10 mouse cellular contexts compared by ENCODE assay signal in the genomic region with DNA sequence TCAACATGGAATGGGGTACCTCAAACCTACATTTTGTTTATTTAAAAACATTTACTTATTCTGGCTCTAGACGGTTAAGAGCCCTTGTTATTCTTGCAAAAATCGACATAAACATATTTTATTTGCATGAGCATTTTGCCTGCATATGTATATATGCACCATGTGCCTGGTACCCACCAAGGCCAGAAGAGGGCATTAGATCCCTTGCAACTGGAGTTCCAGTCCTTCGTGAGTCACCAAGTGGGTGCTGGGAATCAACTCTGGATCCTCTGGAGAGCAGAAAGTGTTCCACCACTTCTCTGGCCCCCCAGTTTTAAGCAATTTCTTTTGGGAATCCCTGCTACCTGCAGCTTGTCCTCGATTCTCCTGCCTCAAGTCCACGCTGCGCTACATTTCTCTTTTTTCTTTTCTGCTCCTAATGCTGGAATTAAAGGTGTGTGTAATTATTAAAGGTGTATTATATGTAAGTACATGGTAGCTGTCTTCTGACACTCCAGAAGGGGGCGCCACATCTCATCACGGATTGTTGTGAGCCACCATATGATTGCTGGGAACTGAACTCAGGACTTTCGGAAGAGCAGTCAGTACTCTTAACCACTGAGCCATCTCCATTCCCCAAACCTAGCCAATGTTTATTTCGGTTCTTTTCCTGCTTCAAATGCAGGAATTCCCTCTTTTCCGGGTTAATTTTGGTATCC. TPM values are rescaled to one million over a fixed set of nuclear protein-coding genes. Genes with fewer than 3 reads are reported as not detected.
DNase-seq lines count a peak whose midpoint lies in the region; ATAC-seq and TF ChIP-seq lines count a peak whose summit lies in the region.
"Had no signal": no experiment of that assay in that cellular context is flagged by ENCODE, and none has a peak within 500 bp of the region (broad histone marks: within the 10 kb centered on the region; RNA-seq: fewer than 3 reads in every experiment).

No protein-coding gene starts in this region.

- H3K4me2 ChIP-seq in lung, embryonic 14.5 days = peak overlapping the region; percentile 98; the same call in 1 of the 2 replicates
- peak overlapping the region; percentile 98 for H3K4me2 ChIP-seq in hindbrain, embryonic 13.5 days
- H3K4me2 ChIP-seq in midbrain, embryonic 16.5 days (ENCODE audit: low read length) = peak overlapping the region; percentile 96; the same call in 1 of the 2 replicates

- no peak overlapping the region for H3K4me3 ChIP-seq in lung, embryonic 14.5 days (ENCODE audit: low read depth, low read length)
- no peak overlapping the region for H3K4me3 ChIP-seq in hindbrain, embryonic 13.5 days
- H3K4me3 ChIP-seq in midbrain, embryonic 16.5 days (ENCODE audit: low read depth, low read length) = no peak overlapping the region; the same call in 1 of the 2 replicates

- no peaks in the 10 kb centered on the region for H3K27me3 ChIP-seq in lung, embryonic 14.5 days (ENCODE audit: insufficient read depth, low read length)
- H3K27me3 ChIP-seq in hindbrain, embryonic 13.5 days = 0 out of 2 replicates have a peak, but pooled peaks cover 4% of the 10 kb centered on the region
- no peaks in the 10 kb centered on the region for H3K27me3 ChIP-seq in midbrain, embryonic 16.5 days (ENCODE audit: control insufficient read depth, insufficient read depth, low read depth, low read length)
- H3K27me3 ChIP-seq: heart, embryonic 15.5 days had no signal

- H3K27ac ChIP-seq in lung, embryonic 14.5 days (ENCODE audit: low read depth) = no peak overlapping the region
- peak overlapping the region; percentile 98; the same call in 1 of the 2 replicates for H3K27ac ChIP-seq in hindbrain, embryonic 13.5 days
- no peak overlapping the region; the same call in 1 of the 2 replicates for H3K27ac ChIP-seq in midbrain, embryonic 16.5 days (ENCODE audit: low read length)
- H3K27ac ChIP-seq: heart, embryonic 15.5 days had no signal

- WGBS in lung, embryonic 14.5 days = 87% methylated on average over 11 of the region's 11 CpGs
- 92% methylated on average over 11 of the region's 11 CpGs for WGBS in hindbrain, embryonic 13.5 days
- WGBS in midbrain, embryonic 16.5 days = 93% methylated on average over 11 of the region's 11 CpGs

- peak; percentile 36 for DNase-seq in cerebellum, adult 8-10 months
- DNase-seq in cerebellum, adult 11 months = no peak
- no peak for DNase-seq in lung, embryonic 14.5 days
- DNase-seq in lung, adult 18-20 months = no peak
- no peak for DNase-seq in spleen, postnatal 14 days (ENCODE audit: low spot score in 2 of 2)
- DNase-seq in right cerebral cortex, postnatal 36 days (ENCODE audit: low spot score in 2 of 2) = no peak

- 0 out of 2 replicates have a peak, but pooled peaks cover 4% of the 10 kb centered on the region for H3K36me3 ChIP-seq in lung, embryonic 14.5 days (ENCODE audit: insufficient read depth)
- H3K36me3 ChIP-seq in hindbrain, embryonic 13.5 days = peaks cover 48% of the 10 kb centered on the region
- peaks cover 18% of the 10 kb centered on the region for H3K36me3 ChIP-seq in midbrain, embryonic 16.5 days (ENCODE audit: control insufficient read depth, insufficient read depth, low read length)

- H3K9ac ChIP-seq in lung, embryonic 14.5 days = no peak overlapping the region
- no peak overlapping the region for H3K9ac ChIP-seq in hindbrain, embryonic 13.5 days
- H3K9ac ChIP-seq in midbrain, embryonic 16.5 days (ENCODE audit: low read depth, low read length) = no peak overlapping the region

- peak; percentile 35; the same call in 1 of the 2 replicates for TF ChIP-seq CTCF in lung, embryonic 14.5 days (IDR thresholded peaks at IDR 0.05; ENCODE audit: low read depth)

- ATAC-seq in lung, embryonic 14.5 days (ENCODE audit: insufficient read depth) = no peak
- no peak for ATAC-seq in hindbrain, embryonic 13.5 days (ENCODE audit: low FRiP score)
- no peak for ATAC-seq in midbrain, embryonic 16.5 days

- no peaks in the 10 kb centered on the region for H3K9me3 ChIP-seq in lung, embryonic 14.5 days (ENCODE audit: low read depth, low read length)
- H3K9me3 ChIP-seq in hindbrain, embryonic 13.5 days = no peaks in the 10 kb centered on the region
- H3K9me3 ChIP-seq in midbrain, embryonic 16.5 days (replicated peaks; ENCODE audit: control insufficient read depth, low read length, poor library complexity, severe bottlenecking) = no peaks in the 10 kb centered on the region
- H3K9me3 ChIP-seq: heart, embryonic 15.5 days had no signal

- peaks cover 10% of the 10 kb centered on the region; the same call in 1 of the 2 replicates for H3K4me1 ChIP-seq in lung, embryonic 14.5 days (ENCODE audit: insufficient read depth)
- peaks cover 16% of the 10 kb centered on the region for H3K4me1 ChIP-seq in hindbrain, embryonic 13.5 days (replicated peaks)
- peaks cover 12% of the 10 kb centered on the region for H3K4me1 ChIP-seq in midbrain, embryonic 16.5 days (ENCODE audit: control insufficient read depth, insufficient read depth, low read length)

RNA-seq across cellular contexts. Expression of a gene that starts 14.8 kb away (rescaled TPM):
- polyA plus RNA-seq in lung, embryonic 14.5 days (2014; fragmentation: Nextera tagmentation; extraction: Ambion mirVana) = 3.6 and 5.8 TPM in 2 replicates
- 84.0 and 88.7 TPM in 2 replicates for polyA plus RNA-seq in hindbrain, embryonic 13.5 days (2015; fragmentation: Nextera tagmentation; extraction: Ambion mirVana)
- 123 and 137 TPM in 2 replicates for polyA plus RNA-seq in midbrain, embryonic 16.5 days (2015; fragmentation: Nextera tagmentation; extraction: Ambion mirVana)

RNA-seq across cellular contexts. Expression of a gene that starts 23.6 kb away (rescaled TPM):
- polyA plus RNA-seq in lung, embryonic 14.5 days (2014; fragmentation: Nextera tagmentation; extraction: Ambion mirVana) = 196 and 210 TPM in 2 replicates
- 149 and 151 TPM in 2 replicates for polyA plus RNA-seq in hindbrain, embryonic 13.5 days (2015; fragmentation: Nextera tagmentation; extraction: Ambion mirVana)
- 134 and 136 TPM in 2 replicates for polyA plus RNA-seq in midbrain, embryonic 16.5 days (2015; fragmentation: Nextera tagmentation; extraction: Ambion mirVana)

RNA-seq across cellular contexts. Expression of a gene that starts 23.7 kb away (rescaled TPM):
- polyA plus RNA-seq in lung, embryonic 14.5 days (2014; fragmentation: Nextera tagmentation; extraction: Ambion mirVana) = 57.6 and 68.0 TPM in 2 replicates
- polyA plus RNA-seq in hindbrain, embryonic 13.5 days (2015; fragmentation: Nextera tagmentation; extraction: Ambion mirVana) = 64.0 and 65.6 TPM in 2 replicates
- 51.3 and 52.2 TPM in 2 replicates for polyA plus RNA-seq in midbrain, embryonic 16.5 days (2015; fragmentation: Nextera tagmentation; extraction: Ambion mirVana)

RNA-seq across cellular contexts. Expression of a gene that starts 23.9 kb away (rescaled TPM):
- polyA plus RNA-seq in lung, embryonic 14.5 days (2014; fragmentation: Nextera tagmentation; extraction: Ambion mirVana) = not detected in 2 replicates
- polyA plus RNA-seq in hindbrain, embryonic 13.5 days (2015; fragmentation: Nextera tagmentation; extraction: Ambion mirVana) = 1.0 TPM in 1 of 2 replicates, not detected in the other
- not detected in 2 replicates for polyA plus RNA-seq in midbrain, embryonic 16.5 days (2015; fragmentation: Nextera tagmentation; extraction: Ambion mirVana)
- polyA plus RNA-seq: neural tube, embryonic 11.5 days had no signal

RNA-seq across cellular contexts. Expression of a gene that starts 24.9 kb away (rescaled TPM):
- 10.8 and 11.9 TPM in 2 replicates for polyA plus RNA-seq in lung, embryonic 14.5 days (2014; fragmentation: Nextera tagmentation; extraction: Ambion mirVana)
- polyA plus RNA-seq in hindbrain, embryonic 13.5 days (2015; fragmentation: Nextera tagmentation; extraction: Ambion mirVana) = 3.1 and 3.6 TPM in 2 replicates
- polyA plus RNA-seq in midbrain, embryonic 16.5 days (2015; fragmentation: Nextera tagmentation; extraction: Ambion mirVana) = 0.66 and 0.99 TPM in 2 replicates

Comparison
In these comparisons a context has a peak if more than half of its experiments do, and no peak if none do; other contexts are left out.
1. RNA of a gene that starts 14.8 kb away (polyA plus RNA-seq): 123 to 137 TPM in midbrain, embryonic 16.5 days and 84.0 to 88.7 TPM in hindbrain, embryonic 13.5 days; 3.6 to 5.8 TPM in lung, embryonic 14.5 days; every median in the first group is over 10 times any median in the second.
2. Peak in every context shown above with its lines, with median percentiles within 50 percentile points of each other: H3K4me2 ChIP-seq.